Mouse (Mus musculus) c-Kit-negative CD71-positive TER-119-positive erythroid progenitor cells, embryonic 14.5 days (primary cell): ENCODE data around the gene Dnaaf2.
A peak's percentile ranks its signal among the peaks of the same experiment; 100 is the strongest.
"Not testable (repeated sequence)": the region's sequence is repeated elsewhere in the genome, so short reads cannot be mapped to it uniquely, and the experiment has no call there.

Experiments used
- DNase-seq: peaks from one replicate; pipeline ENCODE4 v3.0.0-alpha.2; 2013; ENCODE audit warnings: low read depth, low spot score

Dnaaf2 gene

GRCm38 (mm10) chr12:69166861-69167581 lies 31.2 kb downstream of the Dnaaf2 start:
- not testable (repeated sequence) for DNase-seq

DNA sequence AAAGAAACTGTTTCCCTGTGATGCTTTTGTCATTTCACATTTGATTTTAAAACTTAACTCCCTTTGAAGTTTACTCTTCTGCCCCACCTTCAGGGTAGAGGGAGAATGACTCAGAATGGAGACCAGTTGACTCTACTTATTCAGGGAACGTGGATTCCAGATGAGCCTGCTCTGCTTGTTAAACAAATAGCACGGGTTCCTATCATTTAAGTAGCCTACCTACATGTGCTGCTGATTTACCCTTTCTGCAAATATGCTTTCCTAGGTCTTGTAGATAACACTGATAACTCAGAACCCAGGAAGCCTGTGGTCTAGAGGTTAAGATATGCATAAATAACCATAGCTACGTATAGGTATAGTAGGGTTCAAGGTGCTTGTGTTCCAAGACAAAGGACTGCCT lies 33.3 kb downstream of the Dnaaf2 start:
- no peak for DNase-seq

GRCm38 (mm10) chr12:69163586-69163985 lies 34.6 kb downstream of the Dnaaf2 start:
- DNase-seq = not testable (repeated sequence)

GRCm38 (mm10) chr12:69160677-69161076 lies 37.6 kb downstream of the Dnaaf2 start:
- not testable (repeated sequence) for DNase-seq

DNA sequence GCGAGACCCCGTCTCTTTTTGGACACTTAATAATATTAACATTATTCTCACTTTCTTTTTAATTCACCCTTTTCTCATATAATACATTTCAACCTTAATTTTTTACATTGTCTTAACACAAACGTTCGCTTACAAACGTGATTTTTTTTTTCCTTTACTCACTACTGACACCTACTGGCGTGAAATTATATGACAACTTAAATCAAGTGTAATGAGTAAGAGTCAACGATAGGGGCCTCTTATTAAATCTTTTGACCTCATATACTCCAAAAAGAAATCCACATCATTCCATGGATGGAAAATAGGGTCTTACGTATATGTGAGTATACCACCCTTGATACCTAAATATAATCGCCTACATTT lies 38.7 kb downstream of the Dnaaf2 start:
- DNase-seq = peak; percentile 86

- peak; percentile 99 for DNase-seq
These were observed 39.3 kb downstream of the Dnaaf2 start, which contains the start of gene Rps29 for GRCm38 (mm10) chr12:69158765-69159577. Rps29 (minus strand) TSS chr12:69159186.

GRCm38 (mm10) chr12:69158366-69158764 lies 39.9 kb downstream of the Dnaaf2 start:
- peak; percentile 30 for DNase-seq

DNA sequence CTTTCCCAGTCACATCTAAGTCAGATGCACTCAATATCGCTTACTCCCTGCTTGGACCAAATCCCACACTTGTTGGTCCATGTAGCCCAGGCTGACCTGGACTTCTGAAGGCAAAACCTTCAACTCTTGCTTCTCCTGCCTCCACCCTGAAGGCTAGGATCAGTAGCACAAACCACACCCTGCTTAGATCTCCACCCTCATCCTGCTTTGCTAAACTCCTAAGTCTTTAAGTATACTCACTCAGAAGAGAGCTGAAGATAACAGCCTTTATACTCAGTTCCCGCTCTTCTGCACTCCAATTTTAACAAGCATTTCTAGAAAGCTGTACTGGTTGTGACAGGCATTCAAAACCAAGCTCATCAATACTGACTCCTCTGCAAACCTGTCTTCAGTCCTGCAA lies 41.1 kb downstream of the Dnaaf2 start:
- peak; percentile 50 for DNase-seq

DNA sequence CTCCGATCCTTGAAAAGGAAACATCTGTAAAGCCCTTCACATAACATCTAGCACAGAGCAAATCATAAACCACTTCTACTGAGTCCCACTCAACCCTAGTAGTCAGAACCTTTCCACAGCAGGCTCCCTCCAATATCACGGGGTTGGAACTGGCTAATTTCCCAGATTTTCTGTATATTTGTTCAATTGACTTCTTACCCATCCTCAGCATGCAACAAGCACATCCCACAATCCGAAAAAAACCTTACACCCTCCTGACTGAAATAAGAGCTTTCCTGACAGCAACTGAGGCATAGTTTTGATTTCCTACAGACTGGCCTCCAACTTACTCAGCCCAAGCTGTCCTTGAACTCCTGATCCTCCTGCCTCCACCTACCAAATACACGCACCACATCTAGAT lies 41.8 kb downstream of the Dnaaf2 start:
- no peak for DNase-seq

DNA sequence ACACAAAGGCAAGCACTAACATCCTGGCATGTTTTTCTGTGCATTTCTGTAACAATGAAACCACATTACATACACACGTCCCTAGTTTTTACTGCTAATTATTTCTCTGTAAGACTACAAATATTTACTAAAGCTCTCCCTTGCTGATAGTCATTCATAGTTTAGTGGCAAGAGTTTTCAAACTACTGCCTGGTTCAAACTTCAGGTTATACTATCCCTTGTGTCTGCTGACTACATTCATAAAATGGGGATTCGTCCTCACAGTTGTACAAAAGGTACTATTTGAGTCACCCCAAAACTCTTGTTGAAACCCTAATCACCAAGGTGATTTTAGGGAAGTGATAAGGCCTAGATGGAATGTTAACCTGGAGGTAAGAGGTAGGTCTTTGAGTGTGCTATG lies 42.3 kb downstream of the Dnaaf2 start:
- no peak for DNase-seq

GRCm38 (mm10) chr12:69150049-69150448 lies 48.2 kb downstream of the Dnaaf2 start:
- no peak for DNase-seq

DNA sequence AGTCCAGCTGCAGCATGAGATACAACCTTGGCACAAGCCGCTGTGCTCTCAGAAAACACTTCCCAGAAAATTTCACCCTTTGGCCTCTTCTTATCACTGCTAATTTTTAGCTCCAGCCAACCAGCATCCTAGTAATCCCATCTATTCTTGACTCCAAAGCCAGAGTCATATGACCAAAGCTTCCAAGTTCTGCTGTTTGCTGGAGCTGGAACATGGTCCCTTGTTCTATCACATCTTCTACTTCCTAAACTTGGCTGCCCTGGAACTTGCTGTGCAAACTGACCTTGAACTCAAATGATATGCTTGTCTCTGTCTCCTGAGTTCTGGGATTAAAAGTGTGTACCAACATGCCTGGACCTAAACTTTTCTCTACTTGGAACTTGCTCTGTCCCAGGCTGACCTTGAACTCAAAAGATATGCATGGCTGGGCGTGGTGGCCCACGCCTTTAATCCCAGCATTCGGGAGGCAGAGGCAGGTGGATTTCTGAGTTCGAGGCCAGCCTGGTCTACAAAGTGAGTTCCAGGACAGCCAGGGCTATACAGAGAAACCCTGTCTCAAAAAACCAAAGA lies 51.0 kb downstream of the Dnaaf2 start:
- no peak for DNase-seq

DNA sequence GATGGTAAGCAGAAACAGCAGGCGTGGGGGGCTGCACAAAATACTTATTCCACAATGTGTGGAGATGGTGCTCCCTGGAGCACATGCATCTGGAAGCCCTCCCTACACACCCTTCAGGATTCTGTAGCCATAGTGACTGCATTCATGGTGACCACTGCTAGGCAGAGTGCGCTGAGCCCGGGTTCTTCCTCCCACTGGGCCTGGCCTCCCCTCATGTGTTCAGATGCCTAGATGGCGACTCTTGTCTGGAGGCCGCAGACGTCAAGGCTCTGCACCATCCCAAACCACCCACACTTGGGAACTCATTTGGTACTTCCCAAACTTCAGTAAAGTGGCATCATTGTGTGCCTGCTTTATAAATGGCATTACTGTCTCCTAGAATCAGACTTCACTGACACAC lies 54.8 kb downstream of the Dnaaf2 start:
- no peak for DNase-seq

DNA sequence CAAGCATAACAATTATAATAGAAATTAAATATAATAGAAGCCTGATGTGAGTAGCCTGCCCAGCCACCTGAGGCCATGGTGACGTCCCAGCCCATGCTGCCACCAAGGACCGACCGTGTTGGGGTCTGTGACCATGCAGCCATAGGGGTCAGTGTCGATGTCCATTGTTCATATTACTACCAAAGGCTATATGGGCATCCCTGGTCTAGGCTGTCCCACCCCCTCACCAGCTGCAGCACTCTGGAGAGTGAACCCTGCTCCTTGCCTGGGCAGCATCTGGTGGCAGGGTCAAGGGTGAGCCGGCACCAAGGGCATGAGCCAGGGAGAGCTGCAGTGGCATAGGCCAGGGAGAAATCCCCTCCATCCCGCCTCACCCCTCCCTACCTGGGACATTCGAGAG lies 58.4 kb downstream of the Dnaaf2 start:
- DNase-seq = no peak

DNA sequence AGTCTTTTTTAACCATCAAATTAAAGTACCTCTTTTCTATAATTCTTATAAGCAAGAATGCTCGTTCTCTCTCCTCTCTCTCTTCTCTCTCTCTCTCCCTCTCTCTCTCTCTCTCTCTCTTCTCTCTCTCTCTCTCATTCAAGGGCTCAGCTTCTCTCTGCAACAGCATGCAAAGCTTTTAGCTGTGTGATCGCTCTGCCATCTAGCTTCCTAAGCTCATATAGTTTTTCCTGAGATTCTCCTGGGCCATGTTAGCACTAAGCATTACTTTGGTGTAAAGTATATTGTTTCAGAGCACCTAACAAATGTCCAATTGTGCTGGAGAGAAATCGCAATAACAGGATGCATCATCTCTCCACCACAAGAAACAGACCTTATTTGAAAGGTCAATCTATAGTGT lies 59.0 kb downstream of the Dnaaf2 start:
- no peak for DNase-seq
